Mouse (Mus musculus) small intestine, adult 2 months (tissue): ENCODE measurements around the gene Plppr3.

Experiments used
- CTCF ChIP-seq: fragments of 200-500 bp; IDR thresholded peaks from 2 replicates; pipeline ENCODE4 v1.5.1; 2012; ENCODE audit warnings: low read depth, mild to moderate bottlenecking, control low read depth, inconsistent platforms, low read length, moderate library complexity, mixed read lengths; ENCODE audit not compliant: insufficient replicate concordance, insufficient read length; ENCODE audit errors: extremely low read depth
- POLR2A ChIP-seq: fragments of 200-500 bp; IDR thresholded peaks from 2 replicates; pipeline ENCODE4 v1.6.1; 2012; ENCODE audit warnings: low read depth, mild to moderate bottlenecking, control low read depth, inconsistent platforms, low read length, moderate library complexity

DNA sequence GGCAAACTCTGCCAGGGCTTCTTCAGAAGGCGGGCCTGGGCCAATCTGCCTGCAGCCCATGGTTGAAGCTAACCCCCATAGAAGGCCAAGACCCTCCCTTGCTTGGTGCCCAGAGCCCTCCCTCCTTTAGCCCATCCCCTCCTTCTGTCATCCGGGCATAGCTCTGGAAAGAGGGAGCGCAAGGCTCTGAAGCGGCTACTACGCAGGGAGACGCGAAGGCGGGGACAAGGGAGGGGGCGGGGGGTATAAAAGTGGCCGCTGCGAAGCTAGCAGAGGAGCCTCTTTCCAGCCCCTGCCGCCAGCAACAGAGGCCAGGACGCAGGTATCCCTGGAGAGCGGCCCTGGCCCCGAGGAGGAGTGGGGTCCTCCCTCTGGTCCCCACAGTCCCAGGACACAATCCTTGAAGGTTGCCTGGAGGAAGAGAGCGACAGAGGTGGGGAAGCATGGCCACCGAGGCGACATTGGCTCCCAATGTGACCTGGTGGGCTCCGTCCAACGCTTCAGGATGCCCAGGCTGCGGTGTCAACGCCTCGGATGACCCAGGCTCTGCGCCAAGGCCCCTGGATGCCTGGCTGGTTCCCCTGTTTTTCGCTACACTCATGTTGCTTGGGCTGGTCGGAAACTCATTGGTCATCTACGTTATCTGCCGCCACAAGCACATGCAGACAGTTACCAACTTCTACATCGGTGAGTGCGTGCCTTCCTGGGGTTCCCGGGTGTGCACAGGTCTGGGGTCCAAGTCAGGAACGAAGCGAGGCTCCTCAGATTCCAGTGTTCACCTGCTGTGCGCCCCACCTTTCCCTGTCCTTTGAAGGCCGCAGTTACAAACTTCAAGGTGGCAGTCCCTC, 44.0 kb upstream of the Plppr3 start:
- no peak for TF ChIP-seq CTCF
- no peak for TF ChIP-seq POLR2A
